Mouse (Mus musculus): ENCODE measurements around the gene Spp1. TPM values are rescaled to one million over a fixed set of nuclear protein-coding genes. Genes with fewer than 3 reads are reported as not detected.

Spp1 gene
- polyA plus RNA-seq, 1 experiment from 2014 or later, result 23.0 TPM

Other genes with a start within 250 kb of the Spp1 start
- 0.20 TPM in 1 of 2 replicates, not detected in the other for gene Dmp1, start 232.5 kb upstream of the Spp1 start, polyA plus RNA-seq (2015; fragmentation: Nextera tagmentation; extraction: Ambion mirVana)
- 1.0 and 1.7 TPM in 2 replicates for gene Ibsp, start 135.9 kb upstream of the Spp1 start, polyA plus RNA-seq (2015; fragmentation: Nextera tagmentation; extraction: Ambion mirVana)
- gene Mepe, start 109.8 kb upstream of the Spp1 start, polyA plus RNA-seq (2015; fragmentation: Nextera tagmentation; extraction: Ambion mirVana), result not detected in 2 replicates
- gene Pkd2, start 24.3 kb downstream of the Spp1 start, polyA plus RNA-seq (2015; fragmentation: Nextera tagmentation; extraction: Ambion mirVana), result 7.1 and 8.5 TPM in 2 replicates
- gene BC005561, start 73.2 kb downstream of the Spp1 start, polyA plus RNA-seq (2015; fragmentation: Nextera tagmentation; extraction: Ambion mirVana), result 7.4 TPM in 2 replicates